Mouse (Mus musculus) E14TG2a.4 (cell line): ENCODE results near the gene Cox6a2.
A peak's percentile ranks its signal among the peaks of the same experiment; 100 is the strongest.

ENCODE experiments used
- H3K27me3 ChIP-seq: 2 replicates; pipeline ENCODE4 v1.6.1; 2014; ENCODE audit warnings: low read length, control low read depth; ENCODE audit not compliant: insufficient read depth
- H3K36me3 ChIP-seq: 2 replicates; pipeline ENCODE4 v1.6.1; 2014; ENCODE audit warnings: low read length, control low read depth; ENCODE audit not compliant: insufficient read depth
- H3K4me1 ChIP-seq: replicated peaks from 2 replicates; pipeline ENCODE4 v1.6.1; 2014; ENCODE audit warnings: low read depth, low read length, control low read depth
- H3K4me3 ChIP-seq: replicated peaks from 2 replicates; pipeline ENCODE4 v1.5.1; 2014; ENCODE audit warnings: mild to moderate bottlenecking, low read length
- H3K9me3 ChIP-seq: 2 replicates; pipeline ENCODE4 v1.6.1; 2014; ENCODE audit warnings: low read length, control low read depth
- CTCF ChIP-seq: conservative IDR thresholded peaks from 2 replicates; pipeline ENCODE4 v1.5.1; 2014; ENCODE audit warnings: low read length
- NANOG ChIP-seq: IDR thresholded peaks from 2 replicates; pipeline ENCODE4 v1.6.1; 2014; ENCODE audit warnings: borderline replicate concordance, low read length, mixed read lengths
- POU5F1 ChIP-seq: IDR thresholded peaks from 2 replicates; pipeline ENCODE4 v1.6.1; 2014; ENCODE audit warnings: low read length, borderline replicate concordance

Cox6a2 gene

GRCm38 (mm10) chr7:128237927-128238778 lies 32.0 kb upstream of the Cox6a2 start, which contains the start of gene 9130023H24Rik:
Gene 9130023H24Rik (minus strand): TSS chr7:128238031.
- H3K9me3 ChIP-seq: no peaks in the 10 kb centered on the region
- peak within 1 kb of the TSS; percentile 95 for H3K4me3 ChIP-seq
- H3K36me3 ChIP-seq: peaks cover 59% of the 10 kb centered on the region
- H3K27me3 ChIP-seq: no peaks in the 10 kb centered on the region
- H3K4me1 ChIP-seq: peaks cover 46% of the 10 kb centered on the region
- no peak for TF ChIP-seq POU5F1
- TF ChIP-seq CTCF: no peak
- no peak for TF ChIP-seq NANOG

GRCm38 (mm10) chr7:128237593-128237926 lies 31.4 kb upstream of the Cox6a2 start:
- Histone ChIP-seq H3K27me3 (no peaks in the 10 kb centered on the region), H3K36me3 (peaks cover 53% of the 10 kb centered on the region), H3K4me1 (peaks cover 40% of the 10 kb centered on the region), H3K4me3 (peak overlapping the region; percentile 95), H3K9me3 (no peaks in the 10 kb centered on the region)
- TF ChIP-seq NANOG (no peak), POU5F1 (no peak), CTCF (no peak)

GRCm38 (mm10) chr7:128236856-128237592 lies 30.8 kb upstream of the Cox6a2 start, which contains the start of gene Armc5:
Gene Armc5 (plus strand): TSS chr7:128237342.
- peak within 1 kb of the TSS; percentile 95 for H3K4me3 ChIP-seq
- TF ChIP-seq POU5F1 (no peak), CTCF (peak; percentile 82), NANOG (no peak)

GRCm38 (mm10) chr7:128236426-128236825 lies 30.2 kb upstream of the Cox6a2 start:
- TF ChIP-seq NANOG (no peak), POU5F1 (no peak), CTCF (no peak)
- H3K36me3 ChIP-seq: peaks cover 42% of the 10 kb centered on the region

More at GRCm38 (mm10) chr7:128236856-128237592, 30.8 kb upstream of the Cox6a2 start, which contains the start of gene Armc5:
- peaks cover 35% of the 10 kb centered on the region for H3K4me1 ChIP-seq
- H3K9me3 ChIP-seq: no peaks in the 10 kb centered on the region
- H3K27me3 ChIP-seq: 0 out of 2 replicates have a peak, but pooled peaks cover 3% of the 10 kb centered on the region
- H3K36me3 ChIP-seq: peaks cover 48% of the 10 kb centered on the region

GRCm38 (mm10) chr7:128235481-128235880 lies 29.3 kb upstream of the Cox6a2 start:
- Histone ChIP-seq H3K27me3 (peaks cover 10% of the 10 kb centered on the region; the same call in 1 of the 2 replicates), H3K36me3 (peaks cover 32% of the 10 kb centered on the region), H3K9me3 (no peaks in the 10 kb centered on the region), H3K4me3 (no peak overlapping the region), H3K4me1 (peaks cover 30% of the 10 kb centered on the region)
- TF ChIP-seq CTCF (no peak), NANOG (no peak), POU5F1 (no peak)

More at GRCm38 (mm10) chr7:128236426-128236825, 30.2 kb upstream of the Cox6a2 start:
- H3K27me3 ChIP-seq: 0 out of 2 replicates have a peak, but pooled peaks cover 4% of the 10 kb centered on the region
- H3K9me3 ChIP-seq: no peaks in the 10 kb centered on the region
- H3K4me3 ChIP-seq: peak overlapping the region; percentile 95
- peaks cover 32% of the 10 kb centered on the region for H3K4me1 ChIP-seq

- Histone ChIP-seq H3K4me1 (peaks cover 23% of the 10 kb centered on the region), H3K9me3 (no peaks in the 10 kb centered on the region), H3K36me3 (peaks cover 26% of the 10 kb centered on the region), H3K27me3 (peaks cover 12% of the 10 kb centered on the region; the same call in 1 of the 2 replicates), H3K4me3 (no peak overlapping the region)
- TF ChIP-seq NANOG: no peak
- TF ChIP-seq CTCF: no peak
- no peak for TF ChIP-seq POU5F1
Observed at GRCm38 (mm10) chr7:128234796-128235195, 28.6 kb upstream of the Cox6a2 start.

- peaks cover 12% of the 10 kb centered on the region for H3K27me3 ChIP-seq
Observed at GRCm38 (mm10) chr7:128231741-128232140, 25.6 kb upstream of the Cox6a2 start.

GRCm38 (mm10) chr7:128220936-128221335 lies 14.7 kb upstream of the Cox6a2 start:
- Histone ChIP-seq H3K36me3 (no peaks in the 10 kb centered on the region), H3K9me3 (no peaks in the 10 kb centered on the region), H3K27me3 (no peaks in the 10 kb centered on the region), H3K4me1 (no peaks in the 10 kb centered on the region), H3K4me3 (no peak overlapping the region)
- TF ChIP-seq POU5F1: no peak
- TF ChIP-seq CTCF: no peak
- no peak for TF ChIP-seq NANOG

More at GRCm38 (mm10) chr7:128231741-128232140, 25.6 kb upstream of the Cox6a2 start:
- Histone ChIP-seq H3K4me1 (peaks cover 9% of the 10 kb centered on the region), H3K4me3 (no peak overlapping the region), H3K9me3 (0 out of 2 replicates have a peak, but pooled peaks cover under 1% of the 10 kb centered on the region), H3K36me3 (peaks cover 19% of the 10 kb centered on the region)
- TF ChIP-seq NANOG: no peak
- TF ChIP-seq POU5F1: no peak
